8 mouse cellular contexts compared by ENCODE assay signal in the genomic region with DNA sequence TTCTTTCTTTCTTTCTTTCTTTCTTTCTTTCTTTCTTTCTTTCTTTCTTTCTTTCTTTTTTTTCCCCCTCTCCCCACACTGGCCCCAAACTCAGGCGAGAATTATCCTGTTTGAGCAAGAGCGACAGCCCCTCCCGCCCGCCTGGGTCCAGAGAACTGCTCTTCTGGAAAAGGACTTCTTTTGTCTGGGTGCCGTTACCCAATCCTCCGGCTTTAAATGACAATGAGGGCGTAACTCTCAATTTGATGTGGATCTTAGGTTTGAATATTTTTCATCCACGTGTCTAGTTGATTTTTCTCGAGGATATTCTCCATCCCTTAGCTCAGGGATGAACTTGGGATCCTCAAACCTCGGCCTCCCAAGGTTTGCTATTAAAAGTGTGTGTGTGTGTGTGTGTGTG.
DNase-seq lines count a peak whose midpoint lies in the region; ATAC-seq and TF ChIP-seq lines count a peak whose summit lies in the region.

No protein-coding gene starts in this region.

- ATAC-seq in heart, embryonic 11.5 days (replicated peaks; ENCODE audit: insufficient number of reproducible peaks, low FRiP score, low TSS enrichment), result no peak
- peak; percentile 59; the same call in 1 of the 2 replicates for ATAC-seq in forebrain, embryonic 15.5 days (replicated peaks)
- peak; percentile 86 for ATAC-seq in midbrain, embryonic 12.5 days (ENCODE audit: low FRiP score, low read depth)
- ATAC-seq in activated CD4-positive, CD25-positive, alpha-beta regulatory T cell, adult 4 months, result no peak

- peak overlapping the region; percentile 59 for H3K4me2 ChIP-seq in heart, embryonic 11.5 days
- H3K4me2 ChIP-seq in forebrain, embryonic 15.5 days (replicated peaks), result peak overlapping the region; percentile 57
- peak overlapping the region; percentile 47 for H3K4me2 ChIP-seq in midbrain, embryonic 12.5 days (replicated peaks)

- no peaks in the 10 kb centered on the region for H3K4me1 ChIP-seq in heart, embryonic 11.5 days (ENCODE audit: control insufficient read depth, insufficient read depth, low read length)
- H3K4me1 ChIP-seq in ES-Bruce4 (ENCODE audit: control insufficient read depth, insufficient read depth, low read length), result no peaks in the 10 kb centered on the region
- peaks cover 3% of the 10 kb centered on the region; the same call in 1 of the 2 replicates for H3K4me1 ChIP-seq in forebrain, embryonic 15.5 days
- H3K4me1 ChIP-seq in midbrain, embryonic 12.5 days, result no peaks in the 10 kb centered on the region; the same call in 1 of the 2 replicates

- H3K9ac ChIP-seq in heart, embryonic 11.5 days (ENCODE audit: low read depth, low read length), result no peak overlapping the region
- no peak overlapping the region for H3K9ac ChIP-seq in ES-Bruce4 (ENCODE audit: low read depth, poor library complexity, severe bottlenecking)
- H3K9ac ChIP-seq in forebrain, embryonic 15.5 days (replicated peaks), result no peak overlapping the region
- H3K9ac ChIP-seq in midbrain, embryonic 12.5 days (replicated peaks), result no peak overlapping the region

- 46% methylated on average over 10 of the region's 10 CpGs for WGBS in heart, embryonic 11.5 days (ENCODE audit: insufficient replicate concordance)
- 9% methylated on average over 10 of the region's 10 CpGs for WGBS in forebrain, embryonic 15.5 days
- 7% methylated on average over 10 of the region's 10 CpGs for WGBS in midbrain, embryonic 12.5 days

- TF ChIP-seq POLR2A in ES-Bruce4 (IDR thresholded peaks at IDR 0.05; ENCODE audit: insufficient read depth, low read length), result no peak

- TF ChIP-seq EP300 in ES-Bruce4 (IDR thresholded peaks at IDR 0.05; ENCODE audit: insufficient read depth, low read depth, low read length), result 0 out of 2 replicates have a peak, but pooled peaks have one; percentile 18

- H3K27me3 ChIP-seq in heart, embryonic 11.5 days (ENCODE audit: control insufficient read depth, insufficient read depth, low read length), result no peaks in the 10 kb centered on the region; the same call in 1 of the 2 replicates
- H3K27me3 ChIP-seq in ES-Bruce4 (ENCODE audit: control insufficient read depth, insufficient read depth, low read length, poor library complexity, severe bottlenecking), result peaks cover 1% of the 10 kb centered on the region
- H3K27me3 ChIP-seq in forebrain, embryonic 15.5 days, result no peaks in the 10 kb centered on the region
- no peaks in the 10 kb centered on the region for H3K27me3 ChIP-seq in midbrain, embryonic 12.5 days

- H3K4me3 ChIP-seq in heart, embryonic 11.5 days (ENCODE audit: low read depth, low read length), result no peak overlapping the region
- H3K4me3 ChIP-seq in ES-Bruce4 (ENCODE audit: low read depth, low read length), result no peak overlapping the region
- H3K4me3 ChIP-seq in forebrain, embryonic 15.5 days, result peak overlapping the region; percentile 42; the same call in 1 of the 2 replicates
- H3K4me3 ChIP-seq in midbrain, embryonic 12.5 days, result 0 out of 2 replicates have a peak overlapping the region, but pooled peaks have one; percentile 21

- no peak for TF ChIP-seq CTCF in ES-Bruce4 (IDR thresholded peaks at IDR 0.05; ENCODE audit: low read depth, low read length)

- no peaks in the 10 kb centered on the region for H3K36me3 ChIP-seq in heart, embryonic 11.5 days (ENCODE audit: control insufficient read depth, insufficient read depth, low read length)
- H3K36me3 ChIP-seq in ES-Bruce4 (ENCODE audit: control insufficient read depth, insufficient read depth, low read length, poor library complexity, severe bottlenecking), result no peaks in the 10 kb centered on the region
- H3K36me3 ChIP-seq in forebrain, embryonic 15.5 days, result no peaks in the 10 kb centered on the region
- H3K36me3 ChIP-seq in midbrain, embryonic 12.5 days, result no peaks in the 10 kb centered on the region

- DNase-seq in heart, adult 8-10 months (ENCODE audit: low spot score), result no peak
- DNase-seq in ovary, postnatal 14 days (ENCODE audit: low spot score), result no peak
- no peak for DNase-seq in ovary, adult 18-20 months (ENCODE audit: low spot score)

- no peak overlapping the region for H3K27ac ChIP-seq in heart, embryonic 11.5 days (ENCODE audit: low read depth, low read length)
- no peak overlapping the region for H3K27ac ChIP-seq in ES-Bruce4 (ENCODE audit: insufficient read depth, low read length)
- H3K27ac ChIP-seq in forebrain, embryonic 15.5 days (replicated peaks), result no peak overlapping the region
- no peak overlapping the region for H3K27ac ChIP-seq in midbrain, embryonic 12.5 days (replicated peaks)

- no peaks in the 10 kb centered on the region for H3K9me3 ChIP-seq in heart, embryonic 11.5 days (replicated peaks; ENCODE audit: control insufficient read depth, low read length)
- 0 out of 2 replicates have a peak, but pooled peaks cover 2% of the 10 kb centered on the region for H3K9me3 ChIP-seq in ES-Bruce4 (replicated peaks; ENCODE audit: control insufficient read depth, insufficient read depth, low read length, poor library complexity, severe bottlenecking)
- no peaks in the 10 kb centered on the region for H3K9me3 ChIP-seq in forebrain, embryonic 15.5 days
- no peaks in the 10 kb centered on the region for H3K9me3 ChIP-seq in midbrain, embryonic 12.5 days

Comparison
In these comparisons a context has a peak if more than half of its experiments do, and no peak if none do; other contexts are left out.
1. ATAC-seq: peak in forebrain, embryonic 15.5 days (single experiment) and midbrain, embryonic 12.5 days (single experiment); none in heart, embryonic 11.5 days (single experiment) and activated CD4-positive, CD25-positive, alpha-beta regulatory T cell, adult 4 months (single experiment).
2. H3K4me3 ChIP-seq: peak in forebrain, embryonic 15.5 days (single experiment) and midbrain, embryonic 12.5 days (single experiment); none in heart, embryonic 11.5 days (single experiment) and ES-Bruce4 (single experiment).
3. Peak in every context shown above with its lines, with median percentiles within 50 percentile points of each other: H3K4me2 ChIP-seq.